Mouse (Mus musculus): ENCODE measurements around the gene Plscr1.

Gene Plscr1

GRCm38 (mm10) chr9:92260481-92261159 lies 11.1 kb downstream of the Plscr1 start:
- no peak for DNase-seq

GRCm38 (mm10) chr9:92265719-92266118 lies 16.2 kb downstream of the Plscr1 start:
- DNase-seq: no peak

GRCm38 (mm10) chr9:92266558-92267171 lies 17.1 kb downstream of the Plscr1 start:
- DNase-seq: no peak

- no peak for DNase-seq
Observed at GRCm38 (mm10) chr9:92267732-92268131, 18.2 kb downstream of the Plscr1 start.

GRCm38 (mm10) chr9:92269829-92270404 lies 20.4 kb downstream of the Plscr1 start:
- DNase-seq: no peak

- peak; percentile 93 for DNase-seq
Observed at GRCm38 (mm10) chr9:92270927-92271326, 21.4 kb downstream of the Plscr1 start.

- peak; percentile 53 for DNase-seq
Observed at GRCm38 (mm10) chr9:92272650-92273049, 23.1 kb downstream of the Plscr1 start.

GRCm38 (mm10) chr9:92273271-92273670 lies 23.7 kb downstream of the Plscr1 start:
- DNase-seq: peak; percentile 34

GRCm38 (mm10) chr9:92273956-92274762 lies 24.6 kb downstream of the Plscr1 start:
- peak; percentile 76 for DNase-seq

- DNase-seq: peak; percentile 87
Observed at GRCm38 (mm10) chr9:92275486-92276207, 26.1 kb downstream of the Plscr1 start, which contains the start of gene Plscr2. Gene Plscr2 (plus strand): TSS chr9:92275602.

- peak; percentile 60 for DNase-seq
Observed at GRCm38 (mm10) chr9:92276360-92276759, 26.8 kb downstream of the Plscr1 start.

GRCm38 (mm10) chr9:92280048-92280447 lies 30.5 kb downstream of the Plscr1 start:
- no peak for DNase-seq

GRCm38 (mm10) chr9:92282563-92283171 lies 33.1 kb downstream of the Plscr1 start:
- DNase-seq: no peak

GRCm38 (mm10) chr9:92289675-92290074 lies 40.1 kb downstream of the Plscr1 start:
- DNase-seq: no peak

- peak; percentile 56 for DNase-seq
Observed at GRCm38 (mm10) chr9:92292169-92292568, 42.6 kb downstream of the Plscr1 start.

- DNase-seq: no peak
Observed at GRCm38 (mm10) chr9:92292922-92293321, 43.4 kb downstream of the Plscr1 start.

GRCm38 (mm10) chr9:92293560-92294548 lies 44.3 kb downstream of the Plscr1 start:
- no peak for DNase-seq

GRCm38 (mm10) chr9:92298288-92298687 lies 48.7 kb downstream of the Plscr1 start:
- no peak for DNase-seq

- DNase-seq: no peak
Observed at GRCm38 (mm10) chr9:92301213-92301612, 51.7 kb downstream of the Plscr1 start.

GRCm38 (mm10) chr9:92305075-92305474 lies 55.5 kb downstream of the Plscr1 start:
- no peak for DNase-seq
